Mouse (Mus musculus) kidney, embryonic 15.5 days (tissue): Measurements from ENCODE around the gene Iqca. TPM values are rescaled to one million over a fixed set of nuclear protein-coding genes. Genes with fewer than 3 reads are reported as not detected.

Source experiments
- ATAC-seq: fragments of 200-750 bp; cut with Nextera tagmentation; replicated peaks from 2 replicates; pipeline ENCODE4 v1.8.0; 2017; ENCODE audit warnings: moderate TSS enrichment; ENCODE audit not compliant: low FRiP score
- H3K27ac ChIP-seq: fragments of 300-500 bp; sonication (generic); 2 replicates; pipeline ENCODE4 v1.5.1; 2015; ENCODE audit warnings: mild to moderate bottlenecking, inconsistent platforms
- H3K27me3 ChIP-seq: fragments of 300-500 bp; sonication (generic); 2 replicates; pipeline ENCODE4 v1.6.1; 2015; ENCODE audit warnings: inconsistent platforms
- H3K36me3 ChIP-seq: fragments of 300-500 bp; sonication (generic); 2 replicates; pipeline ENCODE4 v1.6.1; 2015; ENCODE audit warnings: inconsistent platforms
- H3K4me1 ChIP-seq: fragments of 300-500 bp; sonication (generic); 2 replicates; pipeline ENCODE4 v1.6.1; 2015; ENCODE audit warnings: inconsistent platforms
- H3K4me2 ChIP-seq: fragments of 300-500 bp; sonication (generic); 2 replicates; pipeline ENCODE4 v1.6.1; 2015; ENCODE audit warnings: moderate library complexity, mild to moderate bottlenecking, inconsistent platforms
- H3K4me3 ChIP-seq: fragments of 300-500 bp; sonication (generic); replicated peaks from 2 replicates; pipeline ENCODE4 v1.5.1; 2015; ENCODE audit warnings: mild to moderate bottlenecking, inconsistent platforms
- H3K9ac ChIP-seq: fragments of 300-500 bp; sonication (generic); 2 replicates; pipeline ENCODE4 v1.6.1; 2015; ENCODE audit warnings: mild to moderate bottlenecking, inconsistent platforms
- H3K9me3 ChIP-seq: fragments of 300-500 bp; sonication (generic); replicated peaks from 2 replicates; pipeline ENCODE4 v1.6.1; 2016; ENCODE audit warnings: inconsistent platforms
- WGBS: fragments of 180-500 bp; shearing (Covaris S2); methylation state at CpG from one replicate; pipeline ENCODE4 v1.1.7; 2015; ENCODE audit warnings: mixed read lengths; 5-methylcytosine and 5-hydroxymethylcytosine counted together
- polyA plus RNA-seq: library from polyadenylated mRNA; unstranded; fragments of >200 nt; fragmentation: Nextera tagmentation; extraction: Ambion mirVana; gene quantifications from 2 replicates; pipeline ENCODE4 v1.2.1, GENCODE M21; 2015

Gene Iqca
- polyA plus RNA-seq, 1 experiment from 2014 or later: 0.14 TPM

- 65% methylated on average over 2 of the region's 2 CpGs for WGBS
- no peak overlapping the region for H3K9ac ChIP-seq
- no peaks in the 10 kb centered on the region for H3K36me3 ChIP-seq
- ATAC-seq: no peak
- H3K27me3 ChIP-seq: peaks cover 53% of the 10 kb centered on the region
- H3K4me3 ChIP-seq: no peak overlapping the region
- H3K4me2 ChIP-seq: no peak overlapping the region
- no peak overlapping the region for H3K27ac ChIP-seq
- H3K9me3 ChIP-seq: no peaks in the 10 kb centered on the region
- H3K4me1 ChIP-seq: peaks cover 6% of the 10 kb centered on the region
Measured at GRCm38 (mm10) chr1:89998696-89999095, 154.5 kb downstream of the Iqca start.

GRCm38 (mm10) chr1:89998076-89998475, 155.1 kb downstream of the Iqca start:
- no peaks in the 10 kb centered on the region for H3K36me3 ChIP-seq
- no peak for ATAC-seq
- H3K4me3 ChIP-seq: no peak overlapping the region
- peaks cover 6% of the 10 kb centered on the region for H3K4me1 ChIP-seq
- H3K27me3 ChIP-seq: peaks cover 60% of the 10 kb centered on the region
- H3K27ac ChIP-seq: no peak overlapping the region
- no peak overlapping the region for H3K9ac ChIP-seq
- 14% methylated on average over 7 of the region's 7 CpGs for WGBS
- H3K4me2 ChIP-seq: no peak overlapping the region
- no peaks in the 10 kb centered on the region for H3K9me3 ChIP-seq

- no peaks in the 10 kb centered on the region for H3K9me3 ChIP-seq
- no peak for ATAC-seq
- H3K4me3 ChIP-seq: peak overlapping the region; percentile 22
- peak overlapping the region; percentile 53 for H3K4me2 ChIP-seq
- WGBS: 2% methylated on average over 25 of the region's 25 CpGs
- peaks cover 65% of the 10 kb centered on the region for H3K27me3 ChIP-seq
- H3K4me1 ChIP-seq: peaks cover 8% of the 10 kb centered on the region
- no peaks in the 10 kb centered on the region for H3K36me3 ChIP-seq
- H3K27ac ChIP-seq: no peak overlapping the region
- H3K9ac ChIP-seq: 0 out of 2 replicates have a peak overlapping the region, but pooled peaks have one; percentile 7
Measured at GRCm38 (mm10) chr1:89992256-89992655, 160.9 kb downstream of the Iqca start.

Other genes starting within 250 kb of the Iqca start
- 0.10 TPM in 1 of 2 replicates, not detected in the other for gene Gbx2, start 222.2 kb downstream of the Iqca start, polyA plus RNA-seq
- 0.04 and 0.09 TPM in 2 replicates for gene Asb18, start 138.7 kb downstream of the Iqca start, polyA plus RNA-seq
- 42.9 and 46.8 TPM in 2 replicates for gene Ackr3, start 50.6 kb upstream of the Iqca start, polyA plus RNA-seq